Mouse (Mus musculus) embryo, embryonic 9.5 days (tissue): ENCODE results near the gene Dpm2.
A peak's percentile ranks its signal among the peaks of the same experiment; 100 is the strongest.

Source experiments
- DNase-seq: peaks from one replicate; pipeline ENCODE4 v3.0.0-alpha.2; 2017; ENCODE audit errors: extremely low spot score

Gene Dpm2

GRCm38 (mm10) chr2:32612274-32612673 is 41.6 kb downstream of the Dpm2 start:
- no peak for DNase-seq

GRCm38 (mm10) chr2:32617109-32617508 is 46.5 kb downstream of the Dpm2 start:
- DNase-seq = no peak

- DNase-seq = no peak
Measured at GRCm38 (mm10) chr2:32617601-32618000, 46.9 kb downstream of the Dpm2 start.

- no peak for DNase-seq
Measured at GRCm38 (mm10) chr2:32618051-32618450, 47.4 kb downstream of the Dpm2 start.

GRCm38 (mm10) chr2:32620682-32621516 is 50.2 kb downstream of the Dpm2 start:
- peak; percentile 65 for DNase-seq

GRCm38 (mm10) chr2:32621517-32621859 is 50.8 kb downstream of the Dpm2 start, which contains the start of gene Ak1:
Gene Ak1 (plus strand): TSS chr2:32621758.
- DNase-seq = no peak
